Mouse (Mus musculus) retina, postnatal 1 day (tissue): ENCODE results near the gene Pknox1.

Experiments used
- DNase-seq: peaks from one replicate; pipeline ENCODE4 v3.0.0-alpha.2; 2012

The Pknox1 gene

DNA sequence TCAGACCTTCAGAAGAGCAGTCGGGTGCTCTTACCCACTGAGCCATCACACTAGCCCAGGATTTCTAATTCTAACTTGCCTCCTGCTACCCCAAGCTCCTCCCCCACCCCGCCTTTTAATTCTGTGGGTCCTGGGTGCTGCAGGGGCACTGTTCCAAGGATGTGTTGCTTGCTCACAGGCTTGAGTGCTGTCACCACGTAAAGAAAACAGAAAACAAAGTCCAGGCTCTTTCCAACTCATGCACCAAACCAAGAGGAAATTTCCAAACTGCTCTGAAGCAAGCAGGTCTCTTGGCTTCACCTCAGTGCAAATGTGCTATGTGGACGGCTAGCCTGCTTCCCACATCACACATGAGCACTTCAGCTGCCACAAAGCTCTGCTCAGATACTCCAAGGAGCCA, 90.8 kb downstream of the Pknox1 start:
- DNase-seq, result no peak

DNA sequence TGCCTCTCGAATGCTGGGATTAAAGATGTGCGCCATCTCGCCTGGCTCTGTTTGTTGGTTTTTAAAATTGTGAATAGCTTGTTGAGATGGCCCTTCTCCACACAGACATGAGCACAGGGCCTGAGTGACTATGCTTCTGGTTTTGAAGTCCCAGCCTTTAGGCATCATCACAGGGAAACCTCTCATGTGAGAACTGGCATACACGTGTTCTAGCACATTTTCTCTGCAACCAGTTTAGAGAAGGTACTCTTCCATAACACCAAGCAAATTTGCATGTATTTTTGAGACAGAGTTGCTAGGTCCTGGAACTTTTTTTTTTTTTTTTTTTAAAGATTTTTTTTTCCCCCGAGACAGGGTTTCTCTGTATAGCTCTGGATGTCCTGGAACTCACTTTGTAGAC, 92.1 kb downstream of the Pknox1 start:
- no peak for DNase-seq
